Mouse (Mus musculus) kidney, adult 18-20 months (tissue): ENCODE measurements at regions not wholly inside any gene's neighbourhood (a gene's known extent, or its start where the extent isn't known, plus 50 kb on each side); places are given as distances from the start of the nearest gene placed in this dataset.
A peak's percentile ranks its signal among the peaks of the same experiment; 100 is the strongest.

Experiments
- DNase-seq: peaks from one replicate; pipeline ENCODE4 v3.0.0; 2021

DNA sequence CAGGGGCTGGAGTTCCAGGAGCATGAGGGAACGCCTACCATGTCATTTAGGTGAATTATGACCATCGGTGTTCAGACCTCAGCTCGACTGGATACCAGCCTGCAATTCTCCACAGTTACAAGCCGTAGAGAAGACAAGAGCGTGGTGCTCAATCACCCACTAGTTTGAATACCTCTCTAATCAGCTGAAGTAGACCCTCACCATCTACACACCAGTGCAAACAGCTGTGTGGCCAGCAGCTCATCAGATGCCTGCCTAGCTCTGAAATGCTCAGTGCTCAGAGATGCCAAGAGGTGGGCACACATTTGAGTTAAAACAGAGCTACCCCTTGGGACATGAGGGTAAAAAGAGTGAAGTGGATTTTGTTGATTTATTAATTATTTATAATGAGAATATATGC is 660.2 kb downstream of the Magi1 start:
- no peak for DNase-seq

DNA sequence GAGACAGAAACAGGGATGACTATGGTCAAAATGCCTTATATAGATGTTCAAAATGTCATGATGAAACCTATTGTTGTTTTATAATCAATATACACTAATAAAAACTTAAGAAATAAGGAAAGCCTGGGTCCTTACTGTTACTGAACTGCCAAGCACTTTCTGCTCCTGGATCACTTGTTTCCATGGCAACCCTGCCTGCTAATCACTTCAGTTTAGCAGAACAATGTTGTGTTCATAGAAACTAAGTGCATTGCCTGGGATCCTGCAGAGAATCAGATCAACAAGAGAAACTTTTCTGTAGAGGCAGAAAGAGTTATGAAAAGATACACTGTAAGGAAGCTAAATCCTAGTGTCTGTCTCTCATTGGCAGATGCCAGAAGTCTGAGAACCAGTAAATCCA is 666.8 kb downstream of the Magi1 start:
- no peak for DNase-seq

DNA sequence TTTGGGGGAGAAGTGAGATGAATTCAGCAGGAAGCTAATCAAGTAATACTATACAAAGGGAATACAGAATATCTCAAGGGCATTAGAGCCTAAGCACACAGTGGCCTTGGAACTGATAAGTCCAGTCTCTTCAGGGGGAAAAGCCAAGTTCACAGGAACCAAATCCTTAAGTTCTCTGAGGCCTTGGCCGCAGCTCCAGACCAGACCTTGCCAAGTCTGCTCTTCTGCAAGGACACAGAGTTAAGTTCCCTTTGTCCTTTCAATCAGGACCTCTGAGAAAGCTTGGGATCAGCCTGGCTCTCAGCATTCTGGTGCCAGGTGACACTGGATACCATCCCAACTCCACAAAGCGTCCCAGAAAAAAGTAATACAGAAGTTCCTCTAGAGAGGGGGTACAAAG is 657.1 kb upstream of the Adamts9 start:
- no peak for DNase-seq

DNA sequence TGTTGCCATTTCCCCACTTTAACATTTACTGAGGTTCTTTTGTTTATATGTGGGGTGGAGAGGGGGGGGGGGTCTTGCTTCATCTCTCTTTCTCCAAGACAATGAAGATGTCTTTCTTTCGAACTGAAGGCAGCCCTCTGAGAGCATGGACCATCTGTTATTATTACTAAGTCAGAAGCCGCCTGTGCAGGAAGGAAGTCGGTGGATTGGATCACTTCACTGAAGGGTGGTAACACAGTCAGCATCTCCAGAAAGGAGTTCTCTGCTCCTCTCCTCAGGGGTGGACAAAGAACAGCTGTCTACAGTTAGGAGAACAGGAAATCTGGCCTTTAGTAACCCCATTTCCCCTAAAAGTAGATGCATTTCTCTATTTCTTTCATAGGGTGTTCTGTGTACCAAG is 656.1 kb upstream of the Adamts9 start:
- no peak for DNase-seq

DNA sequence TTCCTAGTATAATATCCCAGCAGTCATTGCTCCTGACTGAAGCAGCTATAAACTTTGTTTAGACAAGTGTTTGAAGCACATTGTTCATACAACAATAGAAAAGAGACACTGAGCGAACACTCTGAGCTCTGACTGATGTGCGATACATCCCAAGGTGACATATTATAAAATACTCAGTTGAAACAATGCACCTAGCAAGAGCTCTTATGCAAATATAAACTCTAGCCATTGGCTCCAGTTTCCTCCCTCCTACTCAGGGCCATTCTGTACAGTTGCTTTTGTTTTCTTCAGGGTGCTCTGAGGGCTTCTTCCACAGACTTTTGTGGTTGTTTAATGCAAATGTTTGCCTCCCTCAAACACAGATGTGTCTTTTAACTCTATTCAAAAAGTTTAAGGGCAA is 646.6 kb upstream of the Adamts9 start:
- no peak for DNase-seq

DNA sequence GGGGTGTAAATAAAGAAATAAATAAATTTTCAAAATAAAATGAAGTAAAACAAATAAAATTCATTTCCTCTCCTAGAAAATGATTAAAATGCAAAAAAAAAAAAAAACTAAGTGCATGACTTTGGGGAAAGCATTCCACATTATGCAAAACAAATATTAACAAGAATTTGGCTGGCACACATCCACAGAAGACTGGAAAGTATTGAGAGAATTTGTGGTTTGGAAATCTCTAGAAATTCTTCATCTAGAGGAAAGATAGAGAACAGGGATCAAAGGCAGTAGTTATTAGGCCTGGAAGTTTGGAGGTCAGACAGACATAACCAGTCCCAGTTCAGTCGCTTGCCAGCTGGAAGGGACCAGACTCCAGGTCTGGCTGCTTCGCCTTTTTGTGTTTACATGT is 643.6 kb upstream of the Adamts9 start:
- DNase-seq, result no peak

DNA sequence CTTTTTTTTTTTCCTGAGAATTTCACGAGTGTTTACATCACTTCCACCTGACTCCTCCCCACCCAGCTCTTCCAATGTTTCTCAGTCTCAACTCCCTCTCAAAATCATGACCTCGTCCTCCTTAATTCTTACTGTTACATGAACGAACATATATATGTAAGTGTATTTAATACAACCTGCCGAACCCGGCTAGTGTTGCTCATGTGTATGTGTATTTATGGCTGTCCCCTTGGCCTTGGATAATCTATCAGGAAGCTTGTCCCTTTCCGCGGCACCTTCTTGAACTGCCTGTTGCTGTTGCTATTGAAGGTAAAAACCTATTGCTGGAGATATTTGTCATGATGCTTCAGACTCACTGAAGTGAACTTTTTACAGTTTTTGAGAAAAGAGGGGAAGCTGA is 637.8 kb upstream of the Adamts9 start:
- DNase-seq, result no peak

DNA sequence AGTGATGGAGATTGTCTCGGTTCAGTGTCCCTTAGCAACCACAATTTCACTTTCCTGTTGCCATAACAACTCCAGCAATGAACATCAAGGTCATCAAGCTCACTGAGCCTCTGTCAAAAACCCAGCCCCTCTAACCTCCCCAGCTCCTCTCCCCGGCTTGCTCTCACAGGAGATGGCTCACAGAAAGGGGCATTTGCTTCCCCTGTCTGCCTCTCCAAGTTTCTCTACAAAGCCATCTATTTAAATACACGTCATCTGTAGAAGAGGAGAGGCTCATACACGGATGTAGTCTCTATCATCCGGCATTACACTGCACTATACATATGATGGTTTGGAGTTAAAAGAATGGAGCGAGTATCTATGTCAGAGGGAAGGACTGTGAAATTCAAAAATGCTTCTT is 637.4 kb upstream of the Adamts9 start:
- DNase-seq, result no peak

DNA sequence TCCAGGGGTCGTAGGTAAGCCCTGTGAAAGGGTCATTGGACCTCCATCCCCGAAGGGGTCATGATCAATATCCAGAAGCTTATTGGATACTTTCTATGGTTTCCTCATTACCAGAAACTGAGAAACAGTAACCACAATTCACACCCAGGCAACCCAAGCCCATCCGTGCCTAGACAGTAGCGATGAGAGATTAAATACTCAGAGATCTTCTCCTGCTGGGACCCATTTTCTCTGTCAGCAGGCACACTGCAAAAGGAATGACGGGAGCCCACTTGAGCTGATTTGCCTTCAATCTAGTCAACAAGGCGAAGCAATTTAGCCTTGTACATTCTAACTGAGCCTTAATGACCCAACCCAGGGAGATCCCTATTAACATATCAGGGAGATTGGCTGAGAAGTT is 632.0 kb upstream of the Adamts9 start:
- no peak for DNase-seq

DNA sequence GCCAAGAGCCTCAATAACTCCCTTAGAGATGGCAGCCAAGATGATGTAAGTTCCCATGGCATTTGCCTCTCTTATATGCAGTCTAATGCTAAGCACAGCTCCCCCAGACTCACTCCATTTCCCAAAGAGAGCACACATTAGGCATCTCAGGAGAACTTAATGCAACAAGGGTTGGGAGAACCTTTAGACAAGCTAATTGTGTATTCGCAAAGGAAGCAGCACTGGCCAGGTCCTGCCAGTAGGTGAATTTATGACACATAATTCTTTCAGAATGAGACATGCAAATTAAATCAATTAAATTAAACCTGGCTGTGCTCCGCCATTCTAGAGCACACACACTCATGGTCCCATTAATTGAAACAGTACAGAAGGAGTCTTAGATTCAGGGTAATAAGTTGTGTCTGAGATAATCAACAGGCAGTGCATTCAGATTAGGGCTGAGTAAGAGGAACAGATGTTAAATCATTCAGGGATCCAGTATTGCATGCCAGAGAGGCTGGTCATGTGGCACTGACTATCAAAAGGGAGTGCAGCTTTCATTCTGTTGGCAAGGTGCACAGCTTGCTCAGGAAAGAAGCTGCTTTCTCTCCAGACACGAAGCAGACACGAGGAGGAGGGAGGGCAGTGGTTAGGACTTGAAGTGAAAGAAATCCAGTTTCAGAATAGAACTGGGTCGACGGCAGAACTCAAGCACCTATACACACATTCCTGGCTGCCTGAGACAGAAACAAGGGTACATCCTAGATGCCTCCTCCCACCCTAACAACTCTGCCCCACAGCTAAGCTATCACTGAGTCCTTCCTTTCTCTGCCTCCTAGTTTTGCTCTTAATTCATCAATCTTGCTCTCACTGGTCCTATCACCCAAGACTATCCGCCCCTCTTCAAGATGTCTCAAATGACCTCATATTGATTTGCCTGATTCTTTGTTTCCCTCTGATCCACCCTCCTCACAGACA is 630.7 kb upstream of the Adamts9 start:
- DNase-seq, result no peak

DNA sequence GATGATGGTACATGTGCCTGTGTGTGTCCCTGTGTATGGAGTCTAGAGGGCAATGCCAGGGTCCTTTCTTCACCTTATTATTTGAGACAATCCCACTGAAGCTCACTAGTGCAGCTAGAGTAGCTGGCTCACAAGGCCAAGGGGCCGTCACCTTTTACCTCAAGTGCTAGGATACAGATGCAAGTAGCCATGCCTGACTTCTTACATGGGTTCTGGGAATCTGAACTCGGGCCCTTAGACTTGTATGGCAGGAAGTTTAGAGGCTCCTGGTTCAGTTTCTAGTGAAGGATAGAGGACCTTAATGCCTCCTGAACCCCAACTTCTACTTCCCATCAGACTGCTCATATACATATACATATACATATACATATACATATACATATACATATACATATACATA is 626.6 kb upstream of the Adamts9 start:
- no peak for DNase-seq

DNA sequence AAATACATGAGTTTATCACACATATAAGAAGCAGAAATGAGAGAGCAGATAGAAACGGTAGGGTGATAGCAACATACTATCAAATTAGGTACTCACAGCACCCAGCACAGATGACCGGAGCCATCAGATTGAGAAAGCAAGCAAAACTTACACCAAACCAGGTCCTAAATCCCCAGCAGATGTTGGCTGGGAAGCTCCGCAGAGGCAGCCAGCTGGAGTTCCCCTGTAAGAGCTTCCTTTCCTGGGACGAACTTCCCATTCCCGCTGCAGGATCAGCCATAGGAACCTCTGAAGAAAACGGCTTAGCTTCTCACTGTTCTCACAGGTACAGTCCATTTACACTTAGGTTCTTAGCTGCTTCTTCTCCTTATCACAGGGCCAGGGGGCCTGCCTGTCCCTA is 625.9 kb upstream of the Adamts9 start:
- no peak for DNase-seq

DNA sequence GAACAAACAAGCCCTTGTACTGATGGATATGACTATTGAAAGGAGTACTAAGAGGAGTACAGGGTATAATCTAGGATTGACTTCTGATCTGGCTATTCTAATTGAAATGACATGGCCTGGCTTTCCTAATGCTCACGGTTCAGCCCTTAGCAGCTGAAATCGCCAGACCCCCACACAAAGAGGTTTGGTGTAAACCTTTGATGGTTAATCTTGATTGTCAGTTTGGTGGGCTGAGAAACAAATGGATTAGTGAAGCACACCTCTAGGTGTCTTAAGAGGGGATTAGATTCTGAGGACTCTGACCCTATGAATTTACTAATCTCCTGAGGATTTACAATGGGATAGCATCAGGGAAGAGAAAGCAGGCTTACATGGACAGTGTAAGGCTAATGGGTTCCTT is 623.4 kb upstream of the Adamts9 start:
- no peak for DNase-seq

DNA sequence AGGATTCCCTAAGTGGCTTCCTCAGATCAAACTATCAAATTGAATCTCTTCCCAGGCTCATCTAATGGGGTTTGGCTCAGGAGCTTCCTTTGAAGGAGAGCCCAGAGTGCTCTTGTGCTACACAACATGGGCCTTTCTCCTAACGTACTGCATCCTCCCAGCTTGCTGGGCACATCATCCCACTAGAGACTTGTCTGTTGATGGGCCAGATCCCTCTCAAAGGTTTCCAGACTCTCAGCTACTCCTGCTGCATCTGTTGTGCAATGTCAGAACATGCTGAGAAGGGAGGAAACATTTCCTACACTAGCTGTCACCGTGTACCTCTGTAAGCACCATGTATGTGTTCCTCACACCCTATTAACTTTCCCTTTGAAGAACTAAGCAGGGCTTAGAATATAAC is 605.0 kb upstream of the Adamts9 start:
- no peak for DNase-seq

DNA sequence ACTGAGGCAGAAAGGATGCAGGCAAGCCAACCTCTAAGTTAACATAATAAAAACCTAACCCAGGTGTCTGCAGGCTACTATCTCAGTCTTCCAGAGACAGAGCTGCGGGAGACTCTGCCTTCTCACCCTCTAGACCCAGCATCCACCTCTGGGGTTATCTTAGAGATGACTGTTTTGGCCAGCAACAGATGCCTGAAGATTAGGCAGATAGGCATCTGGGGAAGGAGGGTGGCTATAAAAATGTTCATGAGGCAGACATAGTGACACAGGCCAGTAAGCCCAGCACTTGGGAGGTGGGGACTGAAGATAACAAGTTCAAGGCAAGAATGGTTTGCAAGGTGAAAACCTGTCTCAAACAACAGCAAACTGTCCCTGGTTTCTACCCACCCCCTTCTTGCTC is 601.0 kb upstream of the Adamts9 start:
- no peak for DNase-seq

DNA sequence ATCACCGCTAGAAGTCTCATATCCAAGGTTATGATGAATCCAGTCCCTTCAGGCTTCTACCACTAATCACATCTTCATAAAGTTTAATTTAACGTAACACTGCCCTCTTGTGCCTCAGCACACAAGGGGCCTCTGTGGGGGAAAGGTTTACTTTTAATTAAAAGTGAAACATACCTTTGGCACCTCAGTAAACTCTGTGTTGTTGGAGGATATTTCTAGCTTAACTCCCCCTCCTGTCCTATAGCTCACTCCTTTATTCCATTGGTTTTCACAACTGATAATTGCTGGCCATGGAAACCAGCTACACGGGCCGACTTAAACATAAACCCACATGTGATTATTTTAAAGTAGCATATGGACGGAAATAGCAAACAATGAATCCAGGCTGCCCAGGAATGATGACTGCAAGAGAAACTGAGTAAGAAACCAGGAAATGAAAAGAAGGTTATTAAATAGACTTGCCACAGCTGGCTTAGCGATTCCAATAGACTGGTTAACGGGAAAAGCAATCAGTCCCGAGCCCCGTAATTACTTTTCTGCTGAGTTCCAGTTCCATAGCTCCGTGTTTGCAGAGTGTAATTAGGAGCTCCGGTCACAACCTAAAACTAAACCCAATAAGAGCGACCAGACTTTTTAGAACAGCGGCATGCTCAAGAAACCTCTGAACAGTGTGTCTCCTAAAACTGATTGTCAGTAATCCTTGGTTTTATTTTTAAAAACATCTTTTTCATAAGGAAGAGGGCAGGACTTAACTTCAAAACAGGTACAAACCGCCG is 600.2 kb upstream of the Adamts9 start:
- DNase-seq, result peak; percentile 11

DNA sequence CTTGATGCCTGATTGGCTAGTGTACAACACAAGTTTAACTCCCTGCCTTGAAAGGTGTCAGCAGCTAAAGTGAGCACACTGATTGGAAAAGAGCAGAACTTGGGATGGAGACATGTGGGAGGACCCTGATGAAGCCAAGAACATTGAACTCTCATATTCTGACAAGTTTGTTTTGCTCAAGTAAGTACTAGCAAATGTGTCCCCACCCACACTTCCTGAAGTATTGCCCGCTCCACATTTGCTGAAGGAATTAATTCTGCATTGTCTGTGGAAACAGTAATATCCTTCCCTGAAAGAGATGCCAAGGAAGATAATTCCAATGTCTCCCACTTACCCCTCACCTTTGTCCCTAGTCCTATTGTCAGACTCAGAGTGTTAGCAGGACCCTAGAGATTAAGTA is 596.3 kb upstream of the Adamts9 start:
- DNase-seq, result no peak

DNA sequence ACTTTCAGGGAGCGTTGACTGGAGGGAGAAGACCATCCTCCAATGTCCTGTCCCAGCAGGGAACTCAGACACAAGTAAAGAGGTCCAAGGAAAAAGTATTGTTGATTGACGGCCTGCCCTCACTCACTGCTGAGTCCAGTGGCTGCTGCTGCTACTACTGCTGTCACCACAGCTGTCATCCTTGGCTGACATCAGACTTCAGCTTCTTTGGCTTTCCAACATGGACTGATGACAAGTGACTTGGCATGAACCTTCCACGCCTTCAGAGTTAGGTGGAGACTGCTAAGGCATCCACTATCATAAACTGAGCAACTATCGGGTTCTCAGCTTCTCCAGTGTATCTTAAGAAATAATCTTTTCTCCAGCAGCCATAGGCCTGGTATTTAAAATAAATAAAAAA is 595.9 kb upstream of the Adamts9 start:
- DNase-seq, result no peak

DNA sequence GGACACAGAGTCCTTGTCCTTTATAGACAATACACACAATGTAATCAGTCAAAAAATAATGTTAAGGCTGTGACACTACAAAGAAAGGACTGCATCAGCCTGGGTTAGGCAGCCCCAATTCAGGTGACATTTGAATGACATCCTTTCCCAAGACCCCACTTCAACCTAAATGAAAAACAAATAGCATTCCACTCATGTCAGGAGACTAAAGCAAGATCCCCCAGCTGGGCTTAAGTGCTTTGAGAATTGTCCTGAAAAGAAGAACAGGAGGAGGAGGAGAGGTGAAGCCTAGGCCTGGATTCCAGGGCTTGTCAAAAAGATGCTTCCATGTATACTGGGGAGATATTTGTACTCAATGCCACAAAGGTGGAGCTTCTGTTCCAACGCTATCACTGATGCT is 594.7 kb upstream of the Adamts9 start:
- DNase-seq, result no peak

DNA sequence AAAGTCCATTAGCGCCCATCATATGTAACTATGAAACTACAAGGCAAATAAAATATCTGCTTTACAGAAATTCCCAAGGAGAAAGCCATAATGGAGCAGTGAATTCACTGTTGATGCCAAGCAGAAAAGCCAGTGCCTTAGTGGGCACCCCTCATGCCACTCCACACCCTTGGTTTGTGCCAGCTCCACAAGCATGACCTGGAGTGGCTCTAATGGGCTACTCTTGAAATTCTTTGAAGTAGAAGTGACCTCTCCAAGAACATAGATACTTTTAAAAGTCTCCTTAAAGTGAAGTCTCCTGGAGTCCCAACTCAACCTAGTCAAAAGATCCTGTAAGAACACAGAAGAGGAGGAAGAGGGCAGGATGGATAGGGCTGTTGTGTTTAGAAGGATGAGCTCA is 593.8 kb upstream of the Adamts9 start:
- no peak for DNase-seq

DNA sequence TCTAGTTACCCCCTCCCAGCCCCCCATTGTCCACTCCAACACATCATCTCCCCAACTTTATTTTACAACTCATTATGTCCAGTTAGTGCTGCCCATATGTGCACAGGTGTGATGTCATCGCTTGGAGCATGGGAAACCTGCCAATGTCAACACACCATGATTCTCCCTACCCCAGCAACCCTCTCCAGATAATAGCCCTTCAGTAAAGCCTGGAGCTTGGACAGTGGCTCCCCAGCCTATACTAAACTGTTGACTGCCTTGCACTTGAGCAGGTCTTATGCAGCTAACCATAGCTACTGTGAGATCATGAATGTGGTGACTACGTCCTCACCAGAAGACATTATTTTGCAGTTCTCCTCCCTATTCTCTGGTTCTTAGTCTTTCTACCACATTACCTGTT is 570.5 kb upstream of the Adamts9 start:
- DNase-seq, result no peak

DNA sequence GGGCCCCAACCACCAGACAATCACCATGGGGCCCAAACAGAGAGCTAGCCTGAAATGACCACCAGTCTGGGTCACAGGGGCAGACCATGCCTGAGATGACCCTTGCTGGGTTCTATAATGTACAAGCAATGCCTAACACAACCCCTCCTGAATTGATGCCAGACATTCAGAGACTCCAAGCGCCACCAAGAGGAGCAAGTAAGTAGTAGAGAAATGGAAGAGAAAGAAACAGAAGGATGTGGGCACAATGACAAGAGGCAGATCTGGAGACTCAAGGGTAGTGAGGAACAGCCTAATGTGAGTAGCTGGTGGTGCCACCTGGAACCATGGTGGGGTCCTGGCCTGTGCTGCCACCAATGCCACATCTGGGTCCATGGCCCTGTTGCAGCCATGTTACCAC is 566.6 kb upstream of the Adamts9 start:
- no peak for DNase-seq

DNA sequence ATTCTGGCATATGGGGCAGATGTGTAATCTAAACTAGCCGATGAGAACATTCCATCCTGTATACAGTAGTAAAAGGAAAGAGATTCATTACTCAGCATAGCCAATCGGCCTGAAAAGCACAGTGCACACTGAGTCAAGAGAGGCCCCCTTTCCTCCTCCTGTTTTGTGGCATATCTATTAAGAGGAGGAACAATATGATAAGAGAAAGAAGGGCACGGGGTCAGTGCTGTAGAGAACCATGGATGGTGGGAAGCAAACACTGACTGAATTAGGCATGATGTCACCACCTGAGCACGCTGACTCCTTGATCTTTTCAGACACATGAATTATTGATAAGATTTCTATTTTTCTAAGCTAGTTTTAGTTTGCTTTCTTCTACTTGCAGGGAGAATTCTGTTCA is 554.5 kb upstream of the Adamts9 start:
- DNase-seq, result no peak

DNA sequence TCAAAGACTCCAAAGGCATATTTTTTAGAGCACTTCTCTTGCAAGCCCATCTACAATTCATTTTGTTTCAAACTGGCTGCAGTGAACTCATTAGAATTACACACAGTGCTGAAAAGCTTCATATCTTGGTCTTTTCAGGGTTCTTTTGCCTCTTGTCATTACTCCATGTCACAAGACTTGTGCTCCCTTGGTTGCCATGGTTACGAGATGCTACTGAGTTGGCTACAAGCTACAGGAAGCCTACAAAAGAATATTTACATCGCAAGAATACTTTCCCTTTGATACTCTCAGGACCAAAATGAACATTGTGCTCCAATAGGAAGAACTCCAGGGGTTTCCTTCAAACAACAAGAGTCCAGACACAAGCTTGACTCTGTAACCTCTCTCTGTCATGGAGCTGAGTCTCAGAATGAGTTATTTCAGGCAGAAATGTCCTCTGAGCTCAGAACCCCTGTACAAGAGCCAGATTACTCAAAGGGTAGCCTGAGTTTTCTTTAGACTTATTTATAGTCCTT is 545.2 kb upstream of the Adamts9 start:
- DNase-seq, result no peak
